Mouse (Mus musculus) liver, adult (tissue): ENCODE results near the gene Ampd1.

Source experiments
- GATA4 ChIP-seq: IDR thresholded peaks from 2 replicates; pipeline ENCODE4 v1.6.1; 2014; ENCODE audit warnings: mild to moderate bottlenecking, low read length; ENCODE audit not compliant: insufficient replicate concordance

Gene Ampd1

GRCm38 (mm10) chr3:103073771-103074170 is at the start of gene Ampd1:
Ampd1 (plus strand) TSS chr3:103074014.
- no peak for TF ChIP-seq GATA4

DNA sequence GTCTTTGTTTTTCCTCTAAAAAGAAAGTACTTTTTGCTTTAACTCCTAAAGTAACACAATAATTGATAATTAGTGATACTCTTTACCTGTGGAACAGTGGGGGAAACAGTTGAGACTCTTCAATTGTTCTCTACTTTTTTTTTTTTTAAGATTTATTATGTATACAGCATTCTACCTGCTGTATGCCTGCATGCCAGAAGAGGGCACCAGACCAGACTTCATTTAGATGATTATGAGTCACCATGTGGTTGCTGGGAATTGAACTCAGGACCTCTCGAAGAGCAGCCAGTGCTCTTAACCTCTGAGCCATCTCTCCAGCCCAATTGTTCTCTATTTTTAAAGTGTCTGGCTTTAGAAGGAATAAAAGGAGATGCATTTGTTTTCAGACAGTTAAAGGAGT is 47.6 kb upstream of the Ampd1 start:
- no peak for TF ChIP-seq GATA4

- TF ChIP-seq GATA4, result no peak
These were observed 33.5 kb upstream of the Ampd1 start for GRCm38 (mm10) chr3:103040285-103040684.

DNA sequence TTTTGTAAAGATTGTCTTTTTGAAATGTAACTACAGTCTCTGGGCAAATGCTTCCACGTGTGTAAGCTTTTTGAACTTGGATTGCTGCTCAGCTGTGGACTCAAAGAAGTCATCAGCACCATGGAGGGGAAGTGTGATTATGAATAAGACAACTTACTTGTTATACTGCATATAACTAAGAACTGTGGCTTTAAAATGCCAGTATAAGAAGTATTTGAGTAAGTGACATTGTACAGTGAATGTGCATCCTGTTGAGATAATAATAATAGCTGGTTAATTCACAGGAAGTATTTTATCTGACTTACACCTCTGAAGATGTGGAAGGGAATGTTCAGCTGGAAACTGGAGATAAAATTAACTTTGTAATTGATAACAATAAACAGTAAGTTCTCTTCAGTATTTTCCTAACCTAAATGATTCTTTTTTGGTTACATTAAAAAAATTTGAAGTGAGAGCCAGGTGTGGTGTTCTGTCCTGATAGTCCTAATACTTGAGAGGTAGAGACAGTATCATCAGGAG is 32.9 kb upstream of the Ampd1 start:
- no peak for TF ChIP-seq GATA4

DNA sequence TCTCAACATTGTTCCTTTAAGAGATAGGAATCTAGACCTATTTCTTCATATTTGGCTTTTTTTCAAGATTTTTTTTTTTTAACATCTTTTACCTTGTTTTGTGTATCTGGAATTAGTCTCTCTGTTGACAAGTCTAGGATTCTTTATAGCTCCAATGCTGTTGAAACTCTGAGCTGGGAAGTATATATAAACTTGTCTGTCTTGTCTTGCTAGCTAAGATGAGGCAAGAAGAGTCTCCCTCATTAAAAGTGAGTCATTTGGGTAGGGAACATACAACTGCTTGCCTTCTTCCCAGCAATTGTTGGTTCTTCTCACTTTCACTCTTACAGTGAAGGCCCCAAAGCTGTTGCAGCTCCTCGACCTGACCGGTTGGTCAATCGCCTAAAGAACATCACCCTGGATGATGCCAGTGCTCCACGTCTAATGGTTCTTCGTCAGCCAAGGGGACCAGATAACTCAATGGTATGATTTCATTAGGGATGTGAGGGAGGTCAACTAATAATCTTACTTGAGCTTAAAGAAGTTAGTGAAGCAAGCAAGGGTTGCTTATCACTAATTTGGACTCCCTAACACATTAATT is 17.7 kb upstream of the Ampd1 start:
- TF ChIP-seq GATA4, result no peak

- TF ChIP-seq GATA4, result no peak
These were observed 16.1 kb upstream of the Ampd1 start for GRCm38 (mm10) chr3:103057752-103058151.

DNA sequence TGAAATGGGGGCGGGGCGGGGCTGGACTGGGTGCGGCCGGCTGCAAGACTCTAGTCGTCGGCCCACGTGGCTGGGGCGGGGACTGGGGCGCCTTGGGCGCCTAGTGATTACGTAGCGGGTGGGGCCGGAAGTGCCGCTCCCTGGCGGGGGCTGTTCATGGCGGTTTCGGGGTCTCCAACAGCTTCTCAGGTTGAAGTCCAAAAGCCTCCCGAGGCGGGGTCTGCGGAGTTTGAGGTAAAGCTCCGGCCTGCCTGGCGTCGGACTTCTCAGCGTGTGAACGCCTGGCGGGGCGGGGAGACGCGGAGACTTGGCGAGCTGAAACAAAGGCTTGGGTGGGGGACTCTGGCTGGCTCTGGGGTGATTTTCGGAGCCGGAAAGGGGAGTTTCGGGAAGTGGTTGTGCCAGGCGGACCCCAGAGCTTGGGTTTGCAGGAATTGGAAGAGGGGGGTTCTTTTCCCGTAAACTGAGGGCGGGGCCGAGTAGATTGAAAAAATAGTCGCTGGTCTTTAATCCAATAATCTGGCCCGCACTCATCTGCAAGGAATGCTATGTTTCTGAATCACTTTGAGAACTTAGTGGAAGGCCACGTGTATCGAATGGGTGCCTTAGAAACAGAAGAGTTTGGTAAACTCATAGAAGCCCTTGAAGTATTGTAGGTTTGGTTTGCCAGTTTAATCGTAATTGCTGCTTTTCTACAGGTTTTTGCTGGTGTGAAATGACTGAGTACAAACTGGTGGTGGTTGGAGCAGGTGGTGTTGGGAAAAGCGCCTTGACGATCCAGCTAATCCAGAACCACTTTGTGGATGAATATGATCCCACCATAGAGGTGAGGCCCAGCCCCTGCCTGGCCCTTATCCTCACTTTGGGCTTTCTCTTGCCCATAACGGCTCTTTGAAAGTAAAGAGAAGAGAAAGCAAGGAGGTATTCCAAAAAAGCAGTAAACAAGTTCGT is 15.3 kb upstream of the Ampd1 start, which contains the start of gene Nras:
TSS of gene Nras (plus strand) at position 79 of the 951 bp plus-strand sequence.
- no peak for TF ChIP-seq GATA4

DNA sequence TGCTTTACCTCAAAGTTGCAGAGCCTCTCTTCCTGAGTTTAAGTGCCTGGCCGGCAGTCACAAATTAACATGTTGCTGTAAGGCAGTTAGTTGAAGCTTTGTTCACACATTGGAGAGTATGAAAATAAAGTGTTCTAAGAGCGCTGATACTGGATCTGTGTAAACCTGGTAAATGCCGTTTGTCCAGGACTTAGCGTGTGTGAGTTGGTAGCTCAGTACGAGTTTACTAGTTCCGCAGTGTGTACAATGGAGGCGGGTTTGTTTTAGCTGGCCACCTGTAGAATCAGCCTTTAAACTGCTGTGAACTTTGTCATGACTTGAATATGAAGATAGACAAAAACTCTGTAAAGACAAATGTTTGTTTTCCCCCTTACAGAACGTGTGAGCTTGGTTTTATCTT is 6.9 kb upstream of the Ampd1 start:
- no peak for TF ChIP-seq GATA4

GRCm38 (mm10) chr3:103068971-103069370 is 4.8 kb upstream of the Ampd1 start:
- TF ChIP-seq GATA4, result no peak

- no peak for TF ChIP-seq GATA4
These were observed 2.1 kb downstream of the Ampd1 start for GRCm38 (mm10) chr3:103075871-103076270.

DNA sequence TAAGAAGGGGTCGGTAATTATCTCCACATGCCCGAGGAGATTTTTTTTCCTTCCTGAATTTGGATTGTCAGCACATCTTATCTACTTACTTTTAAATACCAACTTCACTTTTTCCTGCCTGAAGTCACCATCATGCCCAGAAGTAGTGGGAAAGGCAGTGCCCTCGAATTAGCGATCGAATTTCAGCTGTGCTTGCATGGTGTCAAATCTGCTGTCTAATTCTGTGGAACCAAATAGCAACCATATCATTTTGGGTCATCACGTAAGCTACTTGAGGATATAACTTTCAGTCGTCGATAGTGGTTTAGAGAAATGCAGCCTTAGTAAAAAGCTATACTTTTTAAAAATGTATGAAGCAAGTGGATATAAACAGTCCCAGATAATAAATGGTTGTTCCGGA is 2.7 kb downstream of the Ampd1 start:
- TF ChIP-seq GATA4, result no peak

- no peak for TF ChIP-seq GATA4
These were observed 5.5 kb downstream of the Ampd1 start for GRCm38 (mm10) chr3:103079301-103079700.

DNA sequence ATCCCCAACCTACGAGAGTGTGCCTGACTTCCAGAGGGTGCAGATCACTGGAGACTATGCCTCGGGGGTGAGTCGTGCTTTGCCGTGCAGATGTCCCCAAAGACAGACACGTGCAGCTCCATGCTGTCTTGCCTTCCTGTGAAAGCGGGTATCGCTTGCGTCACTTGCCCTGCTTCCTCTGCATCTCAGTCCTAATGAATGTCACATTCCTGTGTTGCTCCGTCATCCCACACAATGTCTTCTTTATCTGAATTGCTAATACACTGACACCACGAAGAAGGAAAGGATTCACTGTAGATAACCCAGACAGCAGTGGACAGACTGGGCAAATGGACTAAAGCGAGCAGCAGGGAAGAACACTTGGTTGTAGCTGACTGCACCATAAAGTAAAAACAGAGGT is 7.2 kb downstream of the Ampd1 start:
- no peak for TF ChIP-seq GATA4

- TF ChIP-seq GATA4, result no peak
These were observed 8.1 kb downstream of the Ampd1 start for GRCm38 (mm10) chr3:103081861-103082453.

DNA sequence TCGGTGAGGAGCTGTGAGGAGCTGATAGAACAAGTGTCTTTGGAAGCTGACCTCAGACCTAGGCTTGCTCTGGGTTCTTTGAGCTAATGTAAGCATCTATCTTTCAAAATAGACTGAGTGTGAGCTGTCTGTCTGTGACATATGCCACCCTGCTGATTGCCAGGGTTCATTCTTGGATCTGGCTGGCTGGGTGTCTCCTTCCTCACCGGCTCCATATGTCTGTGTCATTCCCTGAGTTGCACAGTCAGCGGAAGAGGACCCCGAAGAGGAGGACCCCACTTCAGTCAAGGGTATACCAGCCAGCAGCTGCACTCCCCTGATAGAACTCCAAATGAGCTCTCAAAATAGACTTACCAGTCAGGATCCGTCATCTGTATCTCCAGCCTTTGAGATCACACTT is 8.9 kb downstream of the Ampd1 start:
- TF ChIP-seq GATA4, result no peak

GRCm38 (mm10) chr3:103085986-103086385 is 12.2 kb downstream of the Ampd1 start:
- TF ChIP-seq GATA4, result no peak

DNA sequence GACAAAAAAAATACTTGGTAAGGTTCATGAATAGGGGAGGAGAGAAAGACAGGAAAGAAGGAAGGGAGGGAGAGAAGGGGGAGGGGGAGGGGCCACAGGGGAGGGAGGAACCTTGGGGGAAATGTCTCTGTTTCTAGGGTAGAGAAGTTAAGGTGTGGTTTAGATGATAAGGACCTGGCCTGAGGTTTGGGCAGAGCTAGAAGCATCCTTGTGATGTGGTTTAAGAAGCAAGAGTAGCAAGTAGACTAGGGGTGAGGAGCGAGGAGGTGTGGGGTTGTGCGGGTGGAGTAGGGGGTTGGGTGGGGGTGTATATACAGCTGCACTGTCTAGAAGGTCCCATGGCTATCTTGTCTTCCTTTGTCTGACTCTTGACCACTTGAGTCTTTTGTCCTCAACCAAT is 17.9 kb downstream of the Ampd1 start:
- TF ChIP-seq GATA4, result no peak
